Mouse (Mus musculus): Measurements from ENCODE around the gene Fam107a.

GRCm38 (mm10) chr14:8249206-8249605 is 68.6 kb downstream of the Fam107a start:
- TF ChIP-seq EP300 (IDR thresholded peaks at IDR 0.05; ENCODE audit: low read depth): no peak
- TF ChIP-seq CTCF (IDR thresholded peaks at IDR 0.05; ENCODE audit: low read depth): no peak

All from liver, embryonic 14.5 days (tissue).